Mouse (Mus musculus) ES-Bruce4 (cell line): ENCODE measurements around the gene Itga7.

ENCODE experiments used
- CTCF ChIP-seq: IDR thresholded peaks from one replicate; pipeline ENCODE4 v1.8.1; 2011; ENCODE audit warnings: low read depth, low read length
- EP300 ChIP-seq: IDR thresholded peaks from 2 replicates; pipeline ENCODE4 v1.6.1; 2011; ENCODE audit warnings: low read depth, low read length; ENCODE audit not compliant: insufficient read depth
- POLR2A ChIP-seq: IDR thresholded peaks from one replicate; pipeline ENCODE4 v1.8.1; 2011; ENCODE audit warnings: low read length; ENCODE audit not compliant: insufficient read depth

- TF ChIP-seq CTCF (no peak), EP300 (no peak), POLR2A (no peak)
Measured at GRCm38 (mm10) chr10:128913696-128914095, 19.9 kb upstream of the Itga7 start.
